Mouse (Mus musculus): ENCODE data around the gene Bmp10.

DNA sequence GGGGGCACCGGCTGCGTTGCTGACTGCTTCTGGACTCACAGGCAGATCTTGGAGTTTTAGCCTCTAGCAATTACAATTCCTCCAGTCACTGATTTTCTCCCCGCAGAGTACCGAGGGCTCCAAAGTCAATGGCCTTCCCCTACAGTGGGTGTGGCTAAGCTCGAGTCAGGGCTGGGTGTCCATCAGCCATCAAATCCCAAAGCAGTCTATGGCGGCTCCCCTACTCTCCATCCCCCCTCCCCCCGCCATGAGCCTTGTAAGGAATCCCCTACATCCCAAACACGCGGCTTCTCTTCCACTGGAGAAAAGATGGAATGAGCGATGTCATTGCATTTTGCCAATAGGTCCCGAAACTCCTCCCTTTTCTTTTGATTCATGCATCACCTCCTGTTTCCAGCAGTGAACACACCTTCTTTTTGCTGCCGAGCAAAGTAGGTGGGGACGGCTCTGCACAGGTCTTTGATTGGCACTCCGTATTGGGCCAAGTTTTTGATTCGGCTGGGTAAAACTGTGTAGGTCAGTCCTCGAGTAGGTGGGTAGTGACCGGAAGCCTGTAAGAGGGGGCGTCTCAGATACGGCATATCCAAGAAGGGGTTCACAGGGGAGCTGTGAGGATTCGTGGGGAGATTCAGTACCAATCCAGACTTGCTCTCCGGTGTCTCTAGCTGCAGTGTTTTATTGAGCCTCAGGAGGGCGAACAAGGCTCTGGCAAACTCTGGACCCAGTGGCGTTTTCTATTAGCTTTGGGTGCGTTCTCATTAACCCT lies 44.7 kb upstream of the Bmp10 start:
- TF ChIP-seq CTCF (IDR thresholded peaks at IDR 0.05; ENCODE audit: borderline replicate concordance, extremely low read depth, insufficient read depth, insufficient read length) (peak; percentile 58; the same call in 1 of the 2 replicates), POLR2A (IDR thresholded peaks at IDR 0.05; ENCODE audit: borderline replicate concordance, extremely low read depth, insufficient read depth, insufficient read length, poor library complexity, severe bottlenecking) (no peak)
